Mouse (Mus musculus) lung, postnatal 0 days (tissue): Measurements from ENCODE around the gene Pakap. TPM values are rescaled to one million over a fixed set of nuclear protein-coding genes. Genes with fewer than 3 reads are reported as not detected.

Experiments used
- ATAC-seq: fragments of 200-750 bp; cut with Nextera tagmentation; 2 replicates; pipeline ENCODE4 v1.8.0; 2017; ENCODE audit warnings: moderate library complexity
- DNase-seq: peaks from one replicate; pipeline ENCODE4 v3.0.0-alpha.2; 2016; ENCODE audit warnings: low spot score
- H3K27ac ChIP-seq: fragments of 300-500 bp; sonication (generic); 2 replicates; pipeline ENCODE4 v1.5.1; 2014; ENCODE audit warnings: antibody characterized with exemption, mild to moderate bottlenecking, low read length, mixed read lengths
- H3K27me3 ChIP-seq: fragments of 300-500 bp; sonication (generic); replicated peaks from 2 replicates; pipeline ENCODE4 v1.6.1; 2014; ENCODE audit warnings: low read length, mixed read lengths; ENCODE audit not compliant: insufficient read depth
- H3K36me3 ChIP-seq: fragments of 300-500 bp; sonication (generic); 2 replicates; pipeline ENCODE4 v1.6.1; 2014; ENCODE audit warnings: low read length, mixed read lengths; ENCODE audit not compliant: insufficient read depth
- H3K4me1 ChIP-seq: fragments of 300-500 bp; sonication (generic); 2 replicates; pipeline ENCODE4 v1.6.1; 2014; ENCODE audit warnings: antibody characterized with exemption, low read depth, low read length, mixed read lengths; ENCODE audit not compliant: insufficient read depth
- H3K4me2 ChIP-seq: fragments of 300-500 bp; sonication (generic); replicated peaks from 2 replicates; pipeline ENCODE4 v1.6.1; 2014; ENCODE audit warnings: low read depth, mild to moderate bottlenecking, low read length, moderate library complexity, mixed read lengths
- H3K4me3 ChIP-seq: fragments of 300-500 bp; sonication (generic); 2 replicates; pipeline ENCODE4 v1.5.1; 2014; ENCODE audit warnings: low read depth, low read length
- H3K9ac ChIP-seq: fragments of 300-500 bp; sonication (generic); replicated peaks from 2 replicates; pipeline ENCODE4 v1.6.1; 2014; ENCODE audit warnings: low read depth, mild to moderate bottlenecking
- H3K9me3 ChIP-seq: fragments of 300-500 bp; sonication (generic); 2 replicates; pipeline ENCODE4 v1.6.1; 2016; ENCODE audit warnings: low read length, mixed read lengths
- CTCF ChIP-seq: IDR thresholded peaks from 2 replicates; pipeline ENCODE4 v1.5.1; 2016; ENCODE audit warnings: antibody characterized with exemption, mild to moderate bottlenecking
- EP300 ChIP-seq: IDR thresholded peaks from 2 replicates; pipeline ENCODE4 v1.6.1; 2016; ENCODE audit warnings: antibody characterized with exemption, mild to moderate bottlenecking, control low read depth
- WGBS: fragments of 180-500 bp; shearing (Covaris S2); extraction: QIAGEN DNeasy Blood & Tissue Kit; methylation state at CpG from one replicate; pipeline ENCODE4 v1.1.7; 2014; 5-methylcytosine and 5-hydroxymethylcytosine counted together
- polyA plus RNA-seq: library from polyadenylated mRNA; unstranded; fragments of >200 nt; fragmentation: Nextera tagmentation; extraction: Ambion mirVana; gene quantifications from 2 replicates; pipeline ENCODE4 v1.2.1, GENCODE M21; 2015

Gene Pakap
- polyA plus RNA-seq, 1 experiment from 2014 or later = 60.5 TPM

DNA sequence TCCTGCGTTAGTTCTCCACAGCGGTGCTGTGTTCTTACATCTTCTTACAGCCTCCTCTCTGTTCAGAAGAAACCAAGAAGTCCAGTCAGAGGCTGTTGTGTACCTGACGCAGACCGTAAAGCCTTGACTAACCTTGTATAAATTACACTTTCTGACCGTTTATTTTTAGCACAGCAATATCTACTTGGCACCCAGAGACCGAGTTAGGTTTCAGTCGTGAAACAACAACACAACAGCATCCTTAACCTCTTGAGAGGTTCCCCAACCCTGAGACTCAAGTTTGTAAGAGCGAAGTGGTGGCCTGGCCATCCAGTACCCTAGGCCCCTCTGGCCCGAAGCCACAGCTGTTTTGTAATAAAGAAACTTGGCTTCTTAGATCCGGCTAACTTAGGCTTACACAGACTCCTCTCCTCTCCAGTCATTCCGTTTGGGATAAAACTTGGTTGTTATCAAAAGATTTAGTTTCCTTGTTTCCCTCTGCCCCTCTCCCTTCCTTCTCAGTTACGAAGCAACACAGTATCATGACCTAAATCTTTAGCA lies 116.8 kb downstream of the Pakap start:
- Histone ChIP-seq H3K4me1 (peaks cover 2% of the 10 kb centered on the region; the same call in 1 of the 2 replicates), H3K27me3 (no peaks in the 10 kb centered on the region), H3K9ac (no peak overlapping the region), H3K27ac (no peak overlapping the region), H3K9me3 (no peaks in the 10 kb centered on the region), H3K4me2 (no peak overlapping the region), H3K36me3 (no peaks in the 10 kb centered on the region), H3K4me3 (no peak overlapping the region)
- TF ChIP-seq CTCF = no peak
- TF ChIP-seq EP300 = no peak
- WGBS = 62% methylated on average over 12 of the region's 12 CpGs
- no peak for ATAC-seq
- DNase-seq = peak; percentile 52

DNA sequence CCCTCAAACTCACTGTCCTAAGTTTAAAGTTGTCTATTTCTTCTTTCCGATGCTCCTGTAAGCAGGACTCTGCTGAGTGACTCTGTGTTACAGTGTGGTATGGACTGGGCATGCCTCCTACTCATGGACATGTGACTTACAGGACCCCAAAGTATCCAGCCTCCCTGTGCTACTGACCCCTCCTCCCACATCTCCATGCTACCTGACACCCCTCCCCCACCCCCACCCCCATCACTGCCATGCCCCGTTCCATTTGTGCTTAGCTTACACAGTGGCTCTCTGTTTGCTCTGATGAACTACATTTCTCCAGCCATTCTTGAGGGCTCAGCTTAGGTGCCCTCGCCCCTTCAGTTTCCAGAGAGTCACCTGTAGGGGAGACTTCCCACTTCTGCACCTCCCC lies 118.8 kb downstream of the Pakap start:
- no peak for DNase-seq
- Histone ChIP-seq H3K27ac (no peak overlapping the region), H3K9me3 (no peaks in the 10 kb centered on the region), H3K4me3 (no peak overlapping the region), H3K4me2 (no peak overlapping the region), H3K4me1 (no peaks in the 10 kb centered on the region), H3K36me3 (no peaks in the 10 kb centered on the region), H3K27me3 (no peaks in the 10 kb centered on the region), H3K9ac (no peak overlapping the region)
- TF ChIP-seq EP300 = no peak
- no peak for TF ChIP-seq CTCF
- no peak for ATAC-seq
- 80% methylated on average over 3 of the region's 3 CpGs for WGBS

DNA sequence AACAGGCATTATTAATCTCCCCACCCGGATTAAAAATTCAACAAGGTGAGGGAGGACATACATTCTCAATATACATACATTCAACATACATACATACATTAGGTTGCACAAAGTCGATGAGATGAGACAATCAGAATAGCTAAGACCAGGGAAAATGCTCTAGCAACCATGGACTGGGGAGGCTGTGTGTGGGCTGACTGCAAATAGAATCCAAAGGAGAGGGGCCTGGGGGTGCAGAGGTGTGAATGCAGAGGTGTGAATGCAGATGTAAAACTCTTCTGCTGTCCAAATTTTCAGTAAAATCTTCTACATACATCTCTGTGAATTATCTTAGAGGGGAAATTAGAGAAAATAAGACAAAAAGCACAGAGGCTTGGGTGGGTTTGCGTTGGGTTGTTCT lies 119.6 kb downstream of the Pakap start:
- DNase-seq (no peak), ATAC-seq (no peak)
- H3K4me1 ChIP-seq = no peaks in the 10 kb centered on the region
- TF ChIP-seq CTCF (no peak), EP300 (no peak)
- H3K27ac ChIP-seq = no peak overlapping the region
- H3K36me3 ChIP-seq = no peaks in the 10 kb centered on the region
- no peaks in the 10 kb centered on the region for H3K9me3 ChIP-seq
- 80% methylated on average over 3 of the region's 3 CpGs for WGBS
- H3K4me2 ChIP-seq = no peak overlapping the region
- no peak overlapping the region for H3K9ac ChIP-seq
- H3K4me3 ChIP-seq = no peak overlapping the region
- H3K27me3 ChIP-seq = no peaks in the 10 kb centered on the region

DNA sequence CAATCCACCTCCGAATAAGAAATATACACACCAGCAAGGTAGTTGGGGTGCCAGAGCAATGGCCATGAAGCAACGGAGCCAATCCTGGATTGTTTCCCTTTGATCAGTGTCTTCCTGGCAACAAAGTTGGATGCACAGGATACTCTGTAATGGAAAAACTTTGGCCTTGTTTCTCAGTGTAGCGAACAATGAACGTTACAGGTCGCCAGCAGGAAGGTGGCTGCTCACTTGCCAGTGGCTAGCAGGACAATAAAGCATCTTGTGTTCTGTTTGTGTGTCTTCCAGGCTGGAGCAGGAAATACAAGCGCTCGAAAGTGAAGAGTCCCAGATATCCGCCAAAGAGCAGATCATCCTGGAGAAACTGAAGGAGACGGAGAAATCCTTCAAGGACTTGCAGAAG lies 120.2 kb downstream of the Pakap start:
- 63% methylated on average over 9 of the region's 9 CpGs for WGBS
- no peak overlapping the region for H3K4me3 ChIP-seq
- ATAC-seq (no peak), DNase-seq (no peak)
- H3K4me2 ChIP-seq = no peak overlapping the region
- H3K27me3 ChIP-seq = no peaks in the 10 kb centered on the region
- H3K9me3 ChIP-seq = no peaks in the 10 kb centered on the region
- no peak overlapping the region for H3K9ac ChIP-seq
- H3K36me3 ChIP-seq = no peaks in the 10 kb centered on the region
- TF ChIP-seq CTCF = no peak
- TF ChIP-seq EP300 = no peak
- no peaks in the 10 kb centered on the region; the same call in 1 of the 2 replicates for H3K4me1 ChIP-seq
- H3K27ac ChIP-seq = no peak overlapping the region

DNA sequence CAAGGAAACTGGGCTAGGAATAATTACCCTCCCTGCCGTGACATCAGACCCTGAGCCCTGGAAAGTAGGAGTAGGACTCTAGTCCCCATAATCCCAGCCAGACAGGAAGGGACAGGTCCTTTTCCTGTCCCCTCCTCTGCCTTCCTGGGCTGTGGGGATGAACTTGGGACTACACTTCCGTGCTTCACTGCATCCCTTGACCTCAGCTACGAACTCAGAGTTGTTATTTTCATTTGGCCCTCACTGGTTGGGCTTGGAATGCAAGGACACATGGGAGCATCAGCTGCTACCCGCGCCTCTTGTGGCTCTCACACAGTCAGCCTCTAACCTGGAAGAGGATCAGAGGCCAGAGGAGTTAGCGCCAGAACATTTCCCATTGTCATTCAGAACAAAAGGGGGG lies 122.0 kb downstream of the Pakap start:
- Histone ChIP-seq H3K4me2 (no peak overlapping the region), H3K36me3 (no peaks in the 10 kb centered on the region), H3K4me1 (no peaks in the 10 kb centered on the region; the same call in 1 of the 2 replicates), H3K27ac (no peak overlapping the region), H3K9ac (no peak overlapping the region), H3K4me3 (no peak overlapping the region), H3K27me3 (no peaks in the 10 kb centered on the region), H3K9me3 (no peaks in the 10 kb centered on the region)
- DNase-seq (no peak), ATAC-seq (peak; percentile 41; the same call in 1 of the 2 replicates)
- TF ChIP-seq CTCF (no peak), EP300 (no peak)
- 61% methylated on average over 6 of the region's 6 CpGs for WGBS

GRCm38 (mm10) chr4:57690805-57691204 lies 122.8 kb downstream of the Pakap start:
- Histone ChIP-seq H3K36me3 (no peaks in the 10 kb centered on the region), H3K4me2 (no peak overlapping the region), H3K9ac (no peak overlapping the region), H3K4me1 (no peaks in the 10 kb centered on the region; the same call in 1 of the 2 replicates), H3K9me3 (no peaks in the 10 kb centered on the region), H3K4me3 (no peak overlapping the region), H3K27me3 (no peaks in the 10 kb centered on the region), H3K27ac (no peak overlapping the region)
- 68% methylated on average over 1 of the region's 1 CpGs for WGBS
- TF ChIP-seq CTCF (no peak), EP300 (no peak)
- ATAC-seq (no peak), DNase-seq (no peak)
